Mouse (Mus musculus): ENCODE results near the gene Celsr2. TPM values are rescaled to one million over a fixed set of nuclear protein-coding genes. Genes with fewer than 3 reads are reported as not detected.

Gene Celsr2
- total RNA-seq (2012; rRNA removed) = 7.9 and 15.6 TPM in 2 replicates

GRCm38 (mm10) chr3:108414857-108415830 is at the start of gene Celsr2:
Gene Celsr2, minus strand, starts transcription at chr3:108415552.
- Histone ChIP-seq H3K4me3 (ENCODE audit: insufficient read depth in 1 of 2, low read depth in 1 of 2, low read length in 2 of 2, poor library complexity in 1 of 2, severe bottlenecking in 1 of 2) (peak within 1 kb of the TSS; percentile 68 to 79), H3K9me3 (ENCODE audit: control insufficient read depth, insufficient read depth, low read depth, low read length) (no peaks in the 10 kb centered on the region), H3K36me3 (ENCODE audit: control insufficient read depth, insufficient read depth, low read length, poor library complexity, severe bottlenecking) (peaks cover 4% of the 10 kb centered on the region; the same call in 1 of the 2 replicates), H3K9ac (ENCODE audit: insufficient read depth, low read depth, low read length, poor library complexity, severe bottlenecking) (peak within 1 kb of the TSS; percentile 77), H3K27ac (ENCODE audit: insufficient read depth, low read depth, low read length, poor library complexity, severe bottlenecking) (no peak within 1 kb of the TSS), H3K4me1 (ENCODE audit: control insufficient read depth in 2 of 2, insufficient read depth in 2 of 2, low read length in 2 of 2, poor library complexity in 1 of 2) (peaks cover 0 to 8% of the 10 kb centered on the region in 2 experiments; a peak in 1 of 4 replicates)
- TF ChIP-seq ZNF384 (IDR thresholded peaks at IDR 0.05; ENCODE audit: low read depth, low read length) = no peak
- no peak for TF ChIP-seq MAFK (IDR thresholded peaks at IDR 0.05; ENCODE audit: insufficient read depth, low read depth, low read length)
- TF ChIP-seq HCFC1 (IDR thresholded peaks at IDR 0.05; ENCODE audit: borderline replicate concordance, insufficient read depth, low read length) = no peak
- TF ChIP-seq CHD2 (IDR thresholded peaks at IDR 0.05; ENCODE audit: low read depth, low read length) = no peak
- no peak for TF ChIP-seq ZC3H11A (IDR thresholded peaks at IDR 0.05; ENCODE audit: borderline replicate concordance, low read depth, low read length)
- no peak for DNase-seq (ENCODE audit: low read depth, low spot score)
- in situ Hi-C loops (cut with MboI; ENCODE audit: low sequenced_read_pairs in 2 of 2, unreplicated experiment in 2 of 2) = no loop called here

GRCm38 (mm10) chr3:108458866-108459265 is 43.5 kb upstream of the Celsr2 start:
- Histone ChIP-seq H3K9me3 (ENCODE audit: control insufficient read depth, insufficient read depth, low read depth, low read length) (no peaks in the 10 kb centered on the region), H3K9ac (ENCODE audit: insufficient read depth, low read depth, low read length, poor library complexity, severe bottlenecking) (no peak overlapping the region), H3K4me1 (ENCODE audit: control insufficient read depth in 2 of 2, insufficient read depth in 2 of 2, low read length in 2 of 2, poor library complexity in 1 of 2) (peaks cover 0 to 14% of the 10 kb centered on the region in 2 experiments; a peak in 2 of 4 replicates), H3K4me3 (ENCODE audit: insufficient read depth in 1 of 2, low read depth in 1 of 2, low read length in 2 of 2, poor library complexity in 1 of 2, severe bottlenecking in 1 of 2) (0 out of 4 replicates have a peak overlapping the region, but pooled peaks of 1 of the 2 experiments have one; percentile 7), H3K36me3 (ENCODE audit: control insufficient read depth, insufficient read depth, low read length, poor library complexity, severe bottlenecking) (no peaks in the 10 kb centered on the region), H3K27ac (ENCODE audit: insufficient read depth, low read depth, low read length, poor library complexity, severe bottlenecking) (no peak overlapping the region)
- DNase-seq (ENCODE audit: low read depth, low spot score) = no peak
- in situ Hi-C loops (cut with MboI; ENCODE audit: low sequenced_read_pairs in 2 of 2, unreplicated experiment in 2 of 2) = no loop called here
- TF ChIP-seq HCFC1 (IDR thresholded peaks at IDR 0.05; ENCODE audit: borderline replicate concordance, insufficient read depth, low read length) (no peak), CHD2 (IDR thresholded peaks at IDR 0.05; ENCODE audit: low read depth, low read length) (no peak), ZNF384 (IDR thresholded peaks at IDR 0.05; ENCODE audit: low read depth, low read length) (no peak), ZC3H11A (IDR thresholded peaks at IDR 0.05; ENCODE audit: borderline replicate concordance, low read depth, low read length) (no peak), MAFK (IDR thresholded peaks at IDR 0.05; ENCODE audit: insufficient read depth, low read depth, low read length) (no peak)

- in situ Hi-C loops (cut with MboI; ENCODE audit: low sequenced_read_pairs in 2 of 2, unreplicated experiment in 2 of 2) = no loop called here
- no peak for DNase-seq (ENCODE audit: low read depth, low spot score)
- no peak overlapping the region for H3K9ac ChIP-seq (ENCODE audit: insufficient read depth, low read depth, low read length, poor library complexity, severe bottlenecking)
- H3K27ac ChIP-seq (ENCODE audit: insufficient read depth, low read depth, low read length, poor library complexity, severe bottlenecking) = no peak overlapping the region
- peaks cover 0 to 14% of the 10 kb centered on the region in 2 experiments; a peak in 2 of 4 replicates for H3K4me1 ChIP-seq (ENCODE audit: control insufficient read depth in 2 of 2, insufficient read depth in 2 of 2, low read length in 2 of 2, poor library complexity in 1 of 2)
- no peak for TF ChIP-seq ZC3H11A (IDR thresholded peaks at IDR 0.05; ENCODE audit: borderline replicate concordance, low read depth, low read length)
- no peak for TF ChIP-seq MAFK (IDR thresholded peaks at IDR 0.05; ENCODE audit: insufficient read depth, low read depth, low read length)
- TF ChIP-seq CHD2 (IDR thresholded peaks at IDR 0.05; ENCODE audit: low read depth, low read length) = no peak
- no peaks in the 10 kb centered on the region for H3K36me3 ChIP-seq (ENCODE audit: control insufficient read depth, insufficient read depth, low read length, poor library complexity, severe bottlenecking)
- H3K9me3 ChIP-seq (ENCODE audit: control insufficient read depth, insufficient read depth, low read depth, low read length) = no peaks in the 10 kb centered on the region
- 0 out of 4 replicates have a peak overlapping the region, but pooled peaks of 1 of the 2 experiments have one; percentile 7 for H3K4me3 ChIP-seq (ENCODE audit: insufficient read depth in 1 of 2, low read depth in 1 of 2, low read length in 2 of 2, poor library complexity in 1 of 2, severe bottlenecking in 1 of 2)
These were observed 43.0 kb upstream of the Celsr2 start for GRCm38 (mm10) chr3:108458380-108458779.

DNA sequence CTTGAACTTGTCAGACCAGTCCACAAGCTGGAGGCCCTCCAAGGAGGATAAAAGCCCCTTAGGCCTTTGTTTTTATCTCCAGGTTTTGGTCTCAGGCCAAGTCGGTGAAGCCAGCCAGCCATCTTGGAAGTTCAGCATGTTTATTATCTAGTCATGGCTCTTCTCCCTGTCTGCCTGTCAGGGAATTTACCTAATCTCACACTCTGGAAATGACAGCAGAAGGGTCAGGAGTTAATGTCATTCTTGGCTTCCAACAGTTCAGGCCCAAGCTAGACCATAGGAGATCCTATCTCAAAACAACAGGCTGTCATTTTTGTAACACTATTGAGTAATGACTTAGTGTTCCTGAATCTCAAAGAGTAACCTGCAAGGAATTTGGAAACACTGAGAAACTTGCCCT is 38.8 kb upstream of the Celsr2 start:
- Histone ChIP-seq H3K4me3 (ENCODE audit: insufficient read depth in 1 of 2, low read depth in 1 of 2, low read length in 2 of 2, poor library complexity in 1 of 2, severe bottlenecking in 1 of 2) (no peak overlapping the region), H3K9me3 (ENCODE audit: control insufficient read depth, insufficient read depth, low read depth, low read length) (no peaks in the 10 kb centered on the region), H3K4me1 (ENCODE audit: control insufficient read depth in 2 of 2, insufficient read depth in 2 of 2, low read length in 2 of 2, poor library complexity in 1 of 2) (peaks cover 7 to 17% of the 10 kb centered on the region in 2 experiments; a peak in 2 of 4 replicates), H3K9ac (ENCODE audit: insufficient read depth, low read depth, low read length, poor library complexity, severe bottlenecking) (no peak overlapping the region), H3K27ac (ENCODE audit: insufficient read depth, low read depth, low read length, poor library complexity, severe bottlenecking) (no peak overlapping the region), H3K36me3 (ENCODE audit: control insufficient read depth, insufficient read depth, low read length, poor library complexity, severe bottlenecking) (no peaks in the 10 kb centered on the region)
- in situ Hi-C loops (cut with MboI; ENCODE audit: low sequenced_read_pairs in 2 of 2, unreplicated experiment in 2 of 2) = no loop called here
- TF ChIP-seq CHD2 (IDR thresholded peaks at IDR 0.05; ENCODE audit: low read depth, low read length) (no peak), ZNF384 (IDR thresholded peaks at IDR 0.05; ENCODE audit: low read depth, low read length) (no peak), HCFC1 (IDR thresholded peaks at IDR 0.05; ENCODE audit: borderline replicate concordance, insufficient read depth, low read length) (no peak), MAFK (IDR thresholded peaks at IDR 0.05; ENCODE audit: insufficient read depth, low read depth, low read length) (no peak), ZC3H11A (IDR thresholded peaks at IDR 0.05; ENCODE audit: borderline replicate concordance, low read depth, low read length) (no peak)
- DNase-seq (ENCODE audit: low read depth, low spot score) = no peak
